Mouse (Mus musculus): ENCODE data around the gene Tnpo2. TPM values are rescaled to one million over a fixed set of nuclear protein-coding genes. Genes with fewer than 3 reads are reported as not detected.
A peak's percentile ranks its signal among the peaks of the same experiment; 100 is the strongest.

Gene Tnpo2
- polyA plus RNA-seq, 1 experiment from 2014 or later = 72.8 TPM

- no peak for ATAC-seq
- WGBS = 85% methylated on average over 5 of the region's 5 CpGs
- Histone ChIP-seq H3K27me3 (replicated peaks; ENCODE audit: control insufficient read depth, insufficient read depth, low read length) (no peaks in the 10 kb centered on the region), H3K4me2 (ENCODE audit: low read length) (no peak overlapping the region), H3K4me3 (replicated peaks; ENCODE audit: low read length) (no peak overlapping the region), H3K9ac (replicated peaks; ENCODE audit: low read depth, low read length) (no peak overlapping the region), H3K4me1 (replicated peaks; ENCODE audit: control insufficient read depth, insufficient read depth, low read length) (peaks cover 8% of the 10 kb centered on the region), H3K9me3 (ENCODE audit: control insufficient read depth, low read length) (no peaks in the 10 kb centered on the region), H3K36me3 (ENCODE audit: control insufficient read depth, insufficient read depth) (no peaks in the 10 kb centered on the region), H3K27ac (ENCODE audit: low read length) (no peak overlapping the region)
Observed at GRCm38 (mm10) chr8:84996978-84997377, 39.7 kb upstream of the Tnpo2 start.

GRCm38 (mm10) chr8:84997649-84998295 lies 38.9 kb upstream of the Tnpo2 start:
- ATAC-seq = peak; percentile 81
- WGBS = under 1% methylated on average over 19 of the region's 19 CpGs
- H3K27ac ChIP-seq (ENCODE audit: low read length) = no peak overlapping the region
- H3K4me2 ChIP-seq (ENCODE audit: low read length) = peak overlapping the region; percentile 35
- H3K27me3 ChIP-seq (replicated peaks; ENCODE audit: control insufficient read depth, insufficient read depth, low read length) = no peaks in the 10 kb centered on the region
- peaks cover 8% of the 10 kb centered on the region for H3K4me1 ChIP-seq (replicated peaks; ENCODE audit: control insufficient read depth, insufficient read depth, low read length)
- no peaks in the 10 kb centered on the region for H3K9me3 ChIP-seq (ENCODE audit: control insufficient read depth, low read length)
- no peak overlapping the region for H3K4me3 ChIP-seq (replicated peaks; ENCODE audit: low read length)
- H3K9ac ChIP-seq (replicated peaks; ENCODE audit: low read depth, low read length) = peak overlapping the region; percentile 31
- H3K36me3 ChIP-seq (ENCODE audit: control insufficient read depth, insufficient read depth) = peaks cover under 1% of the 10 kb centered on the region; the same call in 1 of the 2 replicates

GRCm38 (mm10) chr8:85007686-85008085 lies 29.0 kb upstream of the Tnpo2 start:
- no peak for ATAC-seq
- H3K4me2 ChIP-seq (ENCODE audit: low read length) = no peak overlapping the region
- no peaks in the 10 kb centered on the region for H3K4me1 ChIP-seq (replicated peaks; ENCODE audit: control insufficient read depth, insufficient read depth, low read length)
- peaks cover 2% of the 10 kb centered on the region; the same call in 1 of the 2 replicates for H3K36me3 ChIP-seq (ENCODE audit: control insufficient read depth, insufficient read depth)
- H3K9ac ChIP-seq (replicated peaks; ENCODE audit: low read depth, low read length) = no peak overlapping the region
- WGBS = 14% methylated on average over 25 of the region's 25 CpGs
- H3K27ac ChIP-seq (ENCODE audit: low read length) = no peak overlapping the region
- H3K4me3 ChIP-seq (replicated peaks; ENCODE audit: low read length) = no peak overlapping the region
- H3K9me3 ChIP-seq (ENCODE audit: control insufficient read depth, low read length) = no peaks in the 10 kb centered on the region
- H3K27me3 ChIP-seq (replicated peaks; ENCODE audit: control insufficient read depth, insufficient read depth, low read length) = peaks cover 16% of the 10 kb centered on the region

GRCm38 (mm10) chr8:85011242-85011641 lies 25.5 kb upstream of the Tnpo2 start:
- no peak overlapping the region for H3K27ac ChIP-seq (ENCODE audit: low read length)
- H3K9me3 ChIP-seq (ENCODE audit: control insufficient read depth, low read length) = no peaks in the 10 kb centered on the region
- ATAC-seq = no peak
- no peak overlapping the region for H3K4me2 ChIP-seq (ENCODE audit: low read length)
- peaks cover 5% of the 10 kb centered on the region for H3K4me1 ChIP-seq (replicated peaks; ENCODE audit: control insufficient read depth, insufficient read depth, low read length)
- H3K9ac ChIP-seq (replicated peaks; ENCODE audit: low read depth, low read length) = no peak overlapping the region
- H3K36me3 ChIP-seq (ENCODE audit: control insufficient read depth, insufficient read depth) = no peaks in the 10 kb centered on the region
- WGBS = 11% methylated on average over 28 of the region's 28 CpGs
- peaks cover 20% of the 10 kb centered on the region for H3K27me3 ChIP-seq (replicated peaks; ENCODE audit: control insufficient read depth, insufficient read depth, low read length)
- H3K4me3 ChIP-seq (replicated peaks; ENCODE audit: low read length) = no peak overlapping the region

- peaks cover 20% of the 10 kb centered on the region for H3K27me3 ChIP-seq (replicated peaks; ENCODE audit: control insufficient read depth, insufficient read depth, low read length)
- H3K4me2 ChIP-seq (ENCODE audit: low read length) = peak overlapping the region; percentile 63
- no peak overlapping the region for H3K27ac ChIP-seq (ENCODE audit: low read length)
- WGBS = 3% methylated on average over 25 of the region's 26 CpGs
- H3K9ac ChIP-seq (replicated peaks; ENCODE audit: low read depth, low read length) = peak overlapping the region; percentile 64
- ATAC-seq = peak; percentile 81
- H3K4me3 ChIP-seq (replicated peaks; ENCODE audit: low read length) = peak overlapping the region; percentile 37
- peaks cover 7% of the 10 kb centered on the region for H3K36me3 ChIP-seq (ENCODE audit: control insufficient read depth, insufficient read depth)
- no peaks in the 10 kb centered on the region for H3K9me3 ChIP-seq (ENCODE audit: control insufficient read depth, low read length)
- H3K4me1 ChIP-seq (replicated peaks; ENCODE audit: control insufficient read depth, insufficient read depth, low read length) = peaks cover 5% of the 10 kb centered on the region
Observed at GRCm38 (mm10) chr8:85013230-85013840, 23.4 kb upstream of the Tnpo2 start.

GRCm38 (mm10) chr8:85014431-85014830 lies 22.3 kb upstream of the Tnpo2 start, which contains the start of gene Best2:
Gene Best2, minus strand, starts transcription at chr8:85014531.
- Histone ChIP-seq H3K9me3 (ENCODE audit: control insufficient read depth, low read length) (no peaks in the 10 kb centered on the region), H3K27ac (ENCODE audit: low read length) (no peak within 1 kb of the TSS), H3K36me3 (ENCODE audit: control insufficient read depth, insufficient read depth) (peaks cover 17% of the 10 kb centered on the region), H3K4me3 (replicated peaks; ENCODE audit: low read length) (peak within 1 kb of the TSS; percentile 37), H3K9ac (replicated peaks; ENCODE audit: low read depth, low read length) (peak within 1 kb of the TSS; percentile 64), H3K4me2 (ENCODE audit: low read length) (peak within 1 kb of the TSS; percentile 63), H3K27me3 (replicated peaks; ENCODE audit: control insufficient read depth, insufficient read depth, low read length) (peaks cover 15% of the 10 kb centered on the region), H3K4me1 (replicated peaks; ENCODE audit: control insufficient read depth, insufficient read depth, low read length) (peaks cover 5% of the 10 kb centered on the region)
- no peak for ATAC-seq
- WGBS = 70% methylated on average over 2 of the region's 2 CpGs

- no peak for ATAC-seq
- Histone ChIP-seq H3K9ac (replicated peaks; ENCODE audit: low read depth, low read length) (no peak overlapping the region), H3K27ac (ENCODE audit: low read length) (no peak overlapping the region), H3K36me3 (ENCODE audit: control insufficient read depth, insufficient read depth) (peaks cover 17% of the 10 kb centered on the region), H3K9me3 (ENCODE audit: control insufficient read depth, low read length) (no peaks in the 10 kb centered on the region), H3K4me3 (replicated peaks; ENCODE audit: low read length) (no peak overlapping the region), H3K4me1 (replicated peaks; ENCODE audit: control insufficient read depth, insufficient read depth, low read length) (peaks cover 5% of the 10 kb centered on the region), H3K27me3 (replicated peaks; ENCODE audit: control insufficient read depth, insufficient read depth, low read length) (peaks cover 6% of the 10 kb centered on the region; the same call in 1 of the 2 replicates), H3K4me2 (ENCODE audit: low read length) (no peak overlapping the region)
- WGBS = 60% methylated on average over 10 of the region's 10 CpGs
Observed at GRCm38 (mm10) chr8:85016724-85017123, 20.0 kb upstream of the Tnpo2 start.

GRCm38 (mm10) chr8:85017209-85017608 lies 19.5 kb upstream of the Tnpo2 start:
- Histone ChIP-seq H3K36me3 (ENCODE audit: control insufficient read depth, insufficient read depth) (peaks cover 19% of the 10 kb centered on the region), H3K27me3 (replicated peaks; ENCODE audit: control insufficient read depth, insufficient read depth, low read length) (peaks cover 6% of the 10 kb centered on the region; the same call in 1 of the 2 replicates), H3K27ac (ENCODE audit: low read length) (no peak overlapping the region), H3K4me1 (replicated peaks; ENCODE audit: control insufficient read depth, insufficient read depth, low read length) (peaks cover 5% of the 10 kb centered on the region), H3K4me3 (replicated peaks; ENCODE audit: low read length) (no peak overlapping the region), H3K9me3 (ENCODE audit: control insufficient read depth, low read length) (no peaks in the 10 kb centered on the region), H3K4me2 (ENCODE audit: low read length) (no peak overlapping the region), H3K9ac (replicated peaks; ENCODE audit: low read depth, low read length) (no peak overlapping the region)
- no peak for ATAC-seq
- 23% methylated on average over 5 of the region's 5 CpGs for WGBS

GRCm38 (mm10) chr8:85021514-85022055 lies 15.1 kb upstream of the Tnpo2 start:
- no peak for ATAC-seq
- Histone ChIP-seq H3K27ac (ENCODE audit: low read length) (no peak overlapping the region), H3K9ac (replicated peaks; ENCODE audit: low read depth, low read length) (no peak overlapping the region), H3K27me3 (replicated peaks; ENCODE audit: control insufficient read depth, insufficient read depth, low read length) (no peaks in the 10 kb centered on the region), H3K4me1 (replicated peaks; ENCODE audit: control insufficient read depth, insufficient read depth, low read length) (peaks cover 23% of the 10 kb centered on the region), H3K36me3 (ENCODE audit: control insufficient read depth, insufficient read depth) (peaks cover 19% of the 10 kb centered on the region), H3K4me3 (replicated peaks; ENCODE audit: low read length) (no peak overlapping the region), H3K4me2 (ENCODE audit: low read length) (no peak overlapping the region), H3K9me3 (ENCODE audit: control insufficient read depth, low read length) (no peaks in the 10 kb centered on the region)
- 95% methylated on average over 3 of the region's 3 CpGs for WGBS

All from forebrain, embryonic 16.5 days (tissue).